Mouse (Mus musculus): ENCODE data around the gene Mrgbp. TPM values are rescaled to one million over a fixed set of nuclear protein-coding genes. Genes with fewer than 3 reads are reported as not detected.

The Mrgbp gene
- polyA plus RNA-seq, 1 experiment from 2014 or later: 10.9 TPM

DNA sequence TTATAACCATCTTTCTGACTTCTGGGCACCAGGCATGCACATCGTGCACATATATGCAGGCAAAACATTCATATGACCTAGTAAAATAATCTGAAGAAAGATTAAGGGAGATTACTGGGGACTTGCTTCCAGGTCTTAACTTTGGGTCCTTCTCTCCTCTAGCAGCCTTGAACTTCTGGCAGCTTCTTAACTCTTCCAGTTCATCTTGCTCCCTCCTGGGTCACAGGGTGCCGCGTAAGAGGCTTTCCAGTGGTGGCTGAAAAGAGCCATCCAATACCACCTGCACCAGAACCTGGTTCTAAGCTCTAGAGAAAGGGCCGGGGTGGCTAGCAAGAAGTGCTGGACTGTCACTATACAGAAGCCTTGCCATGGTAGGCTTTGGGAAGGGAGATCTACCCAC, 16.4 kb downstream of the Mrgbp start, which contains the start of gene Col9a3:
Gene Col9a3, plus strand, starts transcription at position 301 of the 400 bp plus-strand sequence.
- H3K9ac ChIP-seq: no peak within 1 kb of the TSS
- ATAC-seq (ENCODE audit: low read depth) (no peak), DNase-seq (no peak)
- H3K9me3 ChIP-seq (replicated peaks): no peaks in the 10 kb centered on the region
- H3K4me1 ChIP-seq (replicated peaks): no peaks in the 10 kb centered on the region
- H3K27me3 ChIP-seq: peaks cover 46% of the 10 kb centered on the region
- no peak within 1 kb of the TSS for H3K4me3 ChIP-seq (replicated peaks)
- peaks cover 35% of the 10 kb centered on the region for H3K36me3 ChIP-seq
- peak within 1 kb of the TSS; percentile 21 for H3K4me2 ChIP-seq
- 41% methylated on average over 4 of the region's 4 CpGs for WGBS (ENCODE audit: insufficient replicate concordance)
- H3K27ac ChIP-seq: no peak within 1 kb of the TSS

DNA sequence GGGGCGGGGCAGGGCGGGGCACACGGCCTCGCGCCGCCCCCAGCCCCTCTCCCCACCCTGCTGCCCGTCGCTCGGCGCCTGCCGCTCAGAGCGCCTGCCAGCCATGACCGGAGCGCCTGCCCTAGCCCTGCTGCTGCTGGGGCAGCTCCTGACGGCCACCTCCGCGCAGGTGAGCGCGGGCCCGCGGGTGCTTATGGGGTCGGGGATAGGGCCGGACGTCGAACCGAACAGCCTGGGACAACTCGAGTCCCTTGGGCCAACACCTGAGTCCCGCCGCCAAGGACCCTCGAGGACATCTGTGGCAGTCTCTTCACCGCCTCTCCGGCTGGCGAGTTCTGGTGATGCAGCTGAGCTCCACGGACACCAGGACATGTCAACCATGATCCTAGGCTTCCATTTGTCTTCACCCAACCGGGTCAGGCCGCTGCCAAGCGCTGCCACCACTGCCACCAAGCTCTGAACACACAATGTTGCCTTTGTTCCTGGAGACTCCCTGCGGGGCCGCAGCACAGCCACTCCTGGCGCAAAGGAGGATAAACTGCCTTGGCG, 17.1 kb downstream of the Mrgbp start:
- Histone ChIP-seq H3K4me3 (replicated peaks) (no peak overlapping the region), H3K36me3 (peaks cover 27% of the 10 kb centered on the region), H3K27me3 (peaks cover 46% of the 10 kb centered on the region), H3K9me3 (replicated peaks) (no peaks in the 10 kb centered on the region), H3K4me2 (peak overlapping the region; percentile 21), H3K27ac (no peak overlapping the region), H3K9ac (no peak overlapping the region), H3K4me1 (replicated peaks) (no peaks in the 10 kb centered on the region)
- WGBS (ENCODE audit: insufficient replicate concordance): 6% methylated on average over 40 of the region's 41 CpGs
- DNase-seq: no peak
- ATAC-seq (ENCODE audit: low read depth): no peak

- Histone ChIP-seq H3K27me3 (peaks cover 46% of the 10 kb centered on the region), H3K36me3 (peaks cover 4% of the 10 kb centered on the region), H3K4me1 (replicated peaks) (no peaks in the 10 kb centered on the region), H3K4me2 (no peak overlapping the region), H3K9ac (no peak overlapping the region), H3K9me3 (replicated peaks) (no peaks in the 10 kb centered on the region), H3K4me3 (replicated peaks) (no peak overlapping the region), H3K27ac (no peak overlapping the region)
- DNase-seq (no peak), ATAC-seq (ENCODE audit: low read depth) (no peak)
- WGBS (ENCODE audit: insufficient replicate concordance): 24% methylated on average over 9 of the region's 9 CpGs
Observed at GRCm38 (mm10) chr2:180600569-180601021, 19.5 kb downstream of the Mrgbp start.

GRCm38 (mm10) chr2:180604781-180605180, 23.7 kb downstream of the Mrgbp start:
- H3K27me3 ChIP-seq: peaks cover 10% of the 10 kb centered on the region
- no peak overlapping the region for H3K4me2 ChIP-seq
- DNase-seq: no peak
- WGBS (ENCODE audit: insufficient replicate concordance): 38% methylated on average over 6 of the region's 6 CpGs
- no peak overlapping the region for H3K9ac ChIP-seq
- no peaks in the 10 kb centered on the region for H3K4me1 ChIP-seq (replicated peaks)
- H3K9me3 ChIP-seq (replicated peaks): no peaks in the 10 kb centered on the region
- no peaks in the 10 kb centered on the region for H3K36me3 ChIP-seq
- H3K4me3 ChIP-seq (replicated peaks): no peak overlapping the region
- ATAC-seq (ENCODE audit: low read depth): no peak
- H3K27ac ChIP-seq: no peak overlapping the region

GRCm38 (mm10) chr2:180610283-180610682, 29.2 kb downstream of the Mrgbp start:
- Histone ChIP-seq H3K27me3 (no peaks in the 10 kb centered on the region), H3K36me3 (no peaks in the 10 kb centered on the region), H3K27ac (peak overlapping the region; percentile 51; the same call in 1 of the 2 replicates), H3K4me1 (replicated peaks) (no peaks in the 10 kb centered on the region), H3K9me3 (replicated peaks) (no peaks in the 10 kb centered on the region), H3K4me2 (no peak overlapping the region), H3K4me3 (replicated peaks) (no peak overlapping the region), H3K9ac (no peak overlapping the region)
- ATAC-seq (ENCODE audit: low read depth): peak; percentile 81
- 42% methylated on average over 4 of the region's 4 CpGs for WGBS (ENCODE audit: insufficient replicate concordance)
- DNase-seq: no peak

GRCm38 (mm10) chr2:180611882-180612281, 30.8 kb downstream of the Mrgbp start:
- Histone ChIP-seq H3K4me1 (replicated peaks) (no peaks in the 10 kb centered on the region), H3K9me3 (replicated peaks) (no peaks in the 10 kb centered on the region), H3K27me3 (no peaks in the 10 kb centered on the region), H3K4me3 (replicated peaks) (no peak overlapping the region), H3K4me2 (no peak overlapping the region), H3K27ac (no peak overlapping the region), H3K36me3 (no peaks in the 10 kb centered on the region), H3K9ac (no peak overlapping the region)
- DNase-seq (no peak), ATAC-seq (ENCODE audit: low read depth) (no peak)
- WGBS (ENCODE audit: insufficient replicate concordance): 63% methylated on average over 2 of the region's 2 CpGs

Other genes with a start within 250 kb of the Mrgbp start
- gene Gata5, start 246.6 kb upstream of the Mrgbp start, polyA plus RNA-seq (2015; fragmentation: Nextera tagmentation; extraction: Ambion mirVana): 0.76 and 0.90 TPM in 2 replicates
- gene Slco4a1, start 125.1 kb upstream of the Mrgbp start, polyA plus RNA-seq (2015; fragmentation: Nextera tagmentation; extraction: Ambion mirVana): 0.52 and 0.68 TPM in 2 replicates
- gene Ntsr1, start 81.3 kb upstream of the Mrgbp start, polyA plus RNA-seq (2015; fragmentation: Nextera tagmentation; extraction: Ambion mirVana): 0.08 and 0.13 TPM in 2 replicates
- gene Ogfr, start 7.9 kb downstream of the Mrgbp start, polyA plus RNA-seq (2015; fragmentation: Nextera tagmentation; extraction: Ambion mirVana): 23.5 and 24.9 TPM in 2 replicates
- gene Col9a3, start 16.5 kb downstream of the Mrgbp start, polyA plus RNA-seq (2015; fragmentation: Nextera tagmentation; extraction: Ambion mirVana): 1.5 and 2.1 TPM in 2 replicates
- not detected in 2 replicates for gene Tcfl5, start 61.4 kb downstream of the Mrgbp start, polyA plus RNA-seq (2015; fragmentation: Nextera tagmentation; extraction: Ambion mirVana)
- 10.1 and 12.7 TPM in 2 replicates for gene Dido1, start 128.7 kb downstream of the Mrgbp start, polyA plus RNA-seq (2015; fragmentation: Nextera tagmentation; extraction: Ambion mirVana)
- 116 and 126 TPM in 2 replicates for gene Gid8, start 128.8 kb downstream of the Mrgbp start, polyA plus RNA-seq (2015; fragmentation: Nextera tagmentation; extraction: Ambion mirVana)
- gene Slc17a9, start 144.0 kb downstream of the Mrgbp start, polyA plus RNA-seq (2015; fragmentation: Nextera tagmentation; extraction: Ambion mirVana): 4.8 and 5.5 TPM in 2 replicates
- not detected in 2 replicates for gene Bhlhe23, start 195.6 kb downstream of the Mrgbp start, polyA plus RNA-seq (2015; fragmentation: Nextera tagmentation; extraction: Ambion mirVana)